Mouse (Mus musculus) intestine, embryonic 16.5 days (tissue): ENCODE measurements at regions not wholly inside any gene's neighbourhood (a gene's known extent, or its start where the extent isn't known, plus 50 kb on each side); places are given as distances from the start of the nearest gene placed in this dataset.

ENCODE experiments used
- ATAC-seq: fragments of 200-750 bp; cut with Nextera tagmentation; 2 replicates; pipeline ENCODE4 v1.8.0; 2017; ENCODE audit warnings: moderate TSS enrichment, moderate library complexity
- H3K27ac ChIP-seq: fragments of 300-500 bp; sonication (generic); 2 replicates; pipeline ENCODE4 v1.5.1; 2014; ENCODE audit warnings: mild to moderate bottlenecking, low read length
- H3K27me3 ChIP-seq: fragments of 300-500 bp; sonication (generic); replicated peaks from 2 replicates; pipeline ENCODE4 v1.6.1; 2014; ENCODE audit warnings: low read length, control low read depth, mixed read lengths; ENCODE audit not compliant: control insufficient read depth, insufficient read depth
- H3K36me3 ChIP-seq: fragments of 300-500 bp; sonication (generic); 2 replicates; pipeline ENCODE4 v1.6.1; 2014; ENCODE audit warnings: low read length, control low read depth; ENCODE audit not compliant: control insufficient read depth, insufficient read depth
- H3K4me1 ChIP-seq: fragments of 300-500 bp; sonication (generic); 2 replicates; pipeline ENCODE4 v1.6.1; 2014; ENCODE audit warnings: low read length, control low read depth, mixed read lengths; ENCODE audit not compliant: control insufficient read depth, insufficient read depth
- H3K4me2 ChIP-seq: fragments of 300-500 bp; sonication (generic); 2 replicates; pipeline ENCODE4 v1.6.1; 2014; ENCODE audit warnings: low read depth, low read length, control low read depth
- H3K4me3 ChIP-seq: fragments of 300-500 bp; sonication (generic); 2 replicates; pipeline ENCODE4 v1.5.1; 2014; ENCODE audit warnings: mild to moderate bottlenecking, low read length
- H3K9ac ChIP-seq: fragments of 300-500 bp; sonication (generic); 2 replicates; pipeline ENCODE4 v1.6.1; 2014; ENCODE audit warnings: low read depth, low read length
- H3K9me3 ChIP-seq: fragments of 300-500 bp; sonication (generic); 2 replicates; pipeline ENCODE4 v1.6.1; 2016; ENCODE audit warnings: low read length, control low read depth; ENCODE audit not compliant: control insufficient read depth
- WGBS: fragments of 180-500 bp; shearing (Covaris S2); extraction: QIAGEN DNeasy Blood & Tissue Kit; methylation state at CpG from one replicate; pipeline ENCODE4 v1.1.7; 2014; 5-methylcytosine and 5-hydroxymethylcytosine counted together

DNA sequence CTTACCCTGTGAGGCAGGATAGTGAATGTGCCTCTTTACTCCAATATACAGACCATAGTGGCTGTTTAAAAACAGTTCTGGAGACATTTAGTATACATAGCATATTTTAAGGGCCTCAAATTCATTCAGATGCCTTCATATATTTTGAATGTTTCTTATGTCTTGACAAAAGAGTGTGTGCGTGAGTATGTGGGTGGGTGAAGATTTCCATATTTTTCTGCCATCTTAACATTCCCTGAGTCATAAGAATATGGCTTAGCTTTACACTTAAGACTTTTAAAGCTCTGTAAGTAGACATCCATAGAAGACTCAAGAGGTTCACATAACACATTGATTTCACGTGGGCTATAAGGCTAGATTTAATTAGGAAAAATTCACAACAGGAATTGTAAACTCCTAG is 81.3 kb upstream of the Mycbp2 start:
- no peak overlapping the region for H3K9ac ChIP-seq
- WGBS = 87% methylated on average over 2 of the region's 2 CpGs
- no peak overlapping the region for H3K4me3 ChIP-seq
- H3K4me1 ChIP-seq = no peaks in the 10 kb centered on the region
- no peaks in the 10 kb centered on the region for H3K27me3 ChIP-seq
- no peaks in the 10 kb centered on the region for H3K36me3 ChIP-seq
- no peak overlapping the region for H3K27ac ChIP-seq
- no peaks in the 10 kb centered on the region for H3K9me3 ChIP-seq
- H3K4me2 ChIP-seq = no peak overlapping the region
- ATAC-seq = no peak

DNA sequence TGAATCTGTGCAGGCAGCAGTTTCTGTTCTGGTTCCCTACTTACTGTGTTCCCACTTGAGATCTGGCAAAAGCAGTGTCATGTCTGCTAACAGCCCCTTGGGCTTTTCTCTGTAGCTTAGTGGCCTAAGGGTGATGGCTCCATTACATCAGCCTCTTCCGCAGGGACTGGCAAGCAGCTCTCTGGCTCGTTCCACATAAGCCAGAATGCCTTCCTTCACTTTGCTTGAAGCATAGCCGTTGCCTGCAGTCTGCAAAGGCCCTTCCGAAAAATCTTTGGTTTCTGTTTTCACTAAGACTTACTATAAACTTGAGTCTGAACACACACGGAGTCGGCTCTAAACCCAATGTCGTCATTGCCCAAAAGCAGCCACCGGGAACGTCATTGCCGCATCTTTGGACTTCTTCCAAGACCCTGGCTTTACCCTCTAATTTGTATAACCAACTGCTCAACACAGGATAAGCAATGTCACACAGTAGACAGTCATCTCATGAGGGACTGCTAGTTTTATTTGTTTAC is 74.8 kb upstream of the Mycbp2 start:
- 53% methylated on average over 10 of the region's 10 CpGs for WGBS
- peak overlapping the region; percentile 40; the same call in 1 of the 2 replicates for H3K9ac ChIP-seq
- H3K4me2 ChIP-seq = peak overlapping the region; percentile 37
- H3K36me3 ChIP-seq = no peaks in the 10 kb centered on the region
- H3K27ac ChIP-seq = peak overlapping the region; percentile 82
- H3K4me1 ChIP-seq = no peaks in the 10 kb centered on the region
- H3K9me3 ChIP-seq = no peaks in the 10 kb centered on the region
- peak overlapping the region; percentile 11; the same call in 1 of the 2 replicates for H3K4me3 ChIP-seq
- peak; percentile 83 for ATAC-seq
- no peaks in the 10 kb centered on the region for H3K27me3 ChIP-seq

DNA sequence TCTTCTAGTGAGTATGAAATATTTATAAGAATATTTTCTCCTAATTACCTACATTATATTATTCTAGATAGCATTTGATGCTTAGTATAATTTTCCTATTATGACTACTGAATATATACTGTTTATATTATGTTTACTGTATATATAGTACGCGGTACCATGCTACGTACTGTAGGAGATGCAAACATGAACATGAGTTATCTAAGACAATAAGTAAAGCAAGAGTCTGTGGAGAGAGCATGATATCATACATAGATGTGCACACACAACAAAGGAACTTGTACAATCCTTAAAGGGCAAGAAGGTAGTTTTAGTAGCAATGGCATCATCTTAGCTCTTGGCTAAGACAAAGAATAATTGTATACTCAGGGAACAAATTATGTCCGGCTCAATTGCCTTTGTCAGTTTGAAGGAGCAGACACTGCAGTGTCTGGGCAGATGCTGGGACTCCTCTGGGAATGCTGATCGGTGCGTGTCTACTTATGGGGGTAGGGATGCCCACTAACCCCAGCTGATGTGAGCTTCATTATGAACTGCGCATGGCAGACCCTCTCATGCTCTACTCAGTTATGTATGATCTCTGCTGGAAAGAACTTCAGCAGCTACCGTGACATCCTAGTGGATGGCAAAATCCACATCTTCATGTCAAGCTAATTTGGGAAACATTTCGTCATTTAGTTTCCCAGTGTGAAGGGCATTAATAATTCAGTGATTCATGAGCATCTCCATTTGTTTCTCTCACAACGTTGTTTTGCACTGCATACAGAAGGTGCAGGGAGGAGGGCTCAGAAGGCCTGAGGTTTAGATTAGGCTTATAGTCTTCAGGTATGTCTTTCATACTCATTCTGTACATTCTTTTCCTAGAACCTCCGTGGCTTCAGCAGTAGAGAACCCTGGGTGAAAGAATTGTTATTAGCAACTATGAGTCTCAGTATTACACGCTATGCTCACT is 70.8 kb upstream of the Mycbp2 start:
- WGBS = 77% methylated on average over 12 of the region's 12 CpGs
- ATAC-seq = no peak

DNA sequence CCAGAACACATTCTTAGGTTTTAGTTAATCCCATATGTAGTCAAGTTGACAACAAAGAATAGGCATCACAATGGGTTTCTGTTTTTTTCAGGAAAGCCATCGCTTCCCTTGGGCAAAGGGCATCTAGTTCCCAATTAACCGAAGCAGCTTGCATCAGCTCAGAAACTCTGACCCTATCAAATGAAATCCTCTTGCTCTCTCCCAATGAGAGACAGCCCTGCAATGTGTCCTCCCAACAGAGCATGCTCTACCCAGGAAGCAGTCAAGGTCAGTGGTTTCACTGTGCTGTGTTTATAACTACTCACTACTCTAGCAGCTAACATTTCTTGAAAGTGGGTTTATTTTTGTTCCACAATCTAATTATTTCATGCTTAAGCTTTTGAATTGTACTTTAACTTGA is 58.0 kb upstream of the Mycbp2 start:
- 86% methylated on average over 2 of the region's 2 CpGs for WGBS
- no peak for ATAC-seq
- Histone ChIP-seq H3K27ac (no peak overlapping the region), H3K4me2 (no peak overlapping the region), H3K27me3 (no peaks in the 10 kb centered on the region), H3K4me3 (no peak overlapping the region), H3K9me3 (no peaks in the 10 kb centered on the region), H3K9ac (no peak overlapping the region), H3K36me3 (no peaks in the 10 kb centered on the region), H3K4me1 (no peaks in the 10 kb centered on the region)

More for the DNA sequence above, 70.8 kb upstream of the Mycbp2 start:
- H3K27ac ChIP-seq = no peak overlapping the region
- H3K4me2 ChIP-seq = no peak overlapping the region
- H3K4me1 ChIP-seq = no peaks in the 10 kb centered on the region
- no peaks in the 10 kb centered on the region for H3K36me3 ChIP-seq
- no peaks in the 10 kb centered on the region for H3K27me3 ChIP-seq
- H3K9me3 ChIP-seq = no peaks in the 10 kb centered on the region
- no peak overlapping the region for H3K9ac ChIP-seq
- H3K4me3 ChIP-seq = no peak overlapping the region

DNA sequence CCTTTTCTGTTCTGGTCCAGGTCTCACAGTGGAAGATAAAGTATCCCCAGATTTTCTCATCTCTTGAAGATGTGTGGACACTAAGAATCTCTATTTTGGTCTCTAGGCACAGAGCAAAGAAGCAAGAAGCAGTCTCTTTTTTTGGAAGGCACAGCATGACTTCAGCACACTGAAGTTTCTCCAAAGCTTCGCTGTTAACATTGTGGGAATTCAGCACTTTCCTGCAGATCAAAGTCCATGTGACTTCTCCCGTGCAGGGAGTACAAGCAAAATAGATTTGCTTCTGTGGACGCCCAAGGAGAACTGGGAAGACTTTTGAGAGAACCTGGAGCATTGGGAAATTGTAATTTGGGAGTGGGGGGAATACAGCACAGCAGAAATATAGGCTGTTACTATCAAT is 56.4 kb upstream of the Mycbp2 start:
- Histone ChIP-seq H3K4me2 (no peak overlapping the region), H3K27ac (no peak overlapping the region), H3K9me3 (no peaks in the 10 kb centered on the region), H3K4me3 (no peak overlapping the region), H3K9ac (no peak overlapping the region), H3K27me3 (no peaks in the 10 kb centered on the region), H3K36me3 (no peaks in the 10 kb centered on the region), H3K4me1 (no peaks in the 10 kb centered on the region)
- no peak for ATAC-seq
- 56% methylated on average over 3 of the region's 3 CpGs for WGBS

DNA sequence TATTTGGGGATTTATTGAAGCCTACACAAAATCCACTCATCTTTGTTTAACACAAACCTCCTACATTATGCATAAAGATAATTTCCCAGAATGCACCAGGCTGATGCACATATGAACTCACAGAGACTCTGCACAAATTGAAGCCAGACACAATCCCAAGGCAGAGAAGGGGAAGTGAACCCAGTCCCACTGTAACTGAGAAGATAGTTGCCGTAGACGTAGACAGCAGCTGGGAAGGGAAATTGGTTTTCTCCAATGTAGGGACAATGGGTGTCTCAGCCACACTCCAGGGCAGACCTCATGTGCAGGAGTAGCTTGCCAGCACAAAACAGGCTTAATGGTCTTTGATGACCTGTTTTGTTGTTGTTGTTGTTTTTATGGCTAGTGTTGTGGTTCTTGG is 55.4 kb upstream of the Mycbp2 start:
- H3K27ac ChIP-seq = no peak overlapping the region
- H3K4me1 ChIP-seq = no peaks in the 10 kb centered on the region
- no peak overlapping the region for H3K4me2 ChIP-seq
- no peak overlapping the region for H3K9ac ChIP-seq
- H3K4me3 ChIP-seq = no peak overlapping the region
- no peak for ATAC-seq
- no peaks in the 10 kb centered on the region for H3K36me3 ChIP-seq
- 83% methylated on average over 2 of the region's 2 CpGs for WGBS
- H3K27me3 ChIP-seq = no peaks in the 10 kb centered on the region
- no peaks in the 10 kb centered on the region for H3K9me3 ChIP-seq

DNA sequence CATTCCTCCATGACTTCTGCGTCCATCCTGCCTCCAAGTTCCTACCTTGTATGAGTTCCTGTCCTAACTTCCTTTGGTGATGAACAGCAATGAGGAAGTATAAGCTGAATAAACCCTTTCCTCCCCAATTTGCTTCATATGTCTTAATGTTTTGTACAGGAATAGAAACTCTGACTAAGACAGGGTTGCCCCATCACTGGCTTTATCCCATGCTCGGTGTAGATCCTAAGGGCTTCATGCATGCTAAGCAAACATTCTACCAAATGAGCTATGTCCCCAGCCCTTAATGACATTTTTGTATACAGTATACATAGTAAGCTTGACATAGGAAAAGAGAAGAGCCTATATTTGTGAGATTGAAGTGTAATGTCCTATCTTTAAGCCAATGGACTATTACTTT is 54.7 kb upstream of the Mycbp2 start:
- Histone ChIP-seq H3K9me3 (no peaks in the 10 kb centered on the region), H3K36me3 (no peaks in the 10 kb centered on the region), H3K27ac (no peak overlapping the region), H3K4me2 (no peak overlapping the region), H3K4me3 (no peak overlapping the region), H3K4me1 (no peaks in the 10 kb centered on the region), H3K27me3 (no peaks in the 10 kb centered on the region), H3K9ac (no peak overlapping the region)
- ATAC-seq = no peak
- 77% methylated on average over 2 of the region's 2 CpGs for WGBS

DNA sequence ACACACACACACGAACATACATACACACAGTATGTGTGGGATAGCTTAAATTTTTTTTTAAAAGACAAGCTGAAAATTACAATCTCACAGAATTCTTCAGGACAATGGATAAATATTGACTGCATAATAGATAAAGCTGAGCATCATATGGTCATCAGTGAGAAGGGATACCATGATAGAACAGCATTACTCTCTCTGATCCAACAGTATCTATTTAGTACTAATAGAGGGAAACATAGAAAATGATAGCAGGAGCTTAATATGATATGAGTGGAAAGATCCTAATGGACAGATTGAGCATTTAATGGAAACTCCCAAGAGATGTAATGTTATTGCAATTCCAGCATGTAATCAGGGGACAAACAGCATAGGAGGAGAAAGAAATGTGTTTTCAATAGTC is 51.8 kb upstream of the Mycbp2 start:
- 71% methylated on average over 1 of the region's 1 CpGs for WGBS
- ATAC-seq = no peak

More for the DNA sequence above, 51.8 kb upstream of the Mycbp2 start:
- H3K9me3 ChIP-seq = no peaks in the 10 kb centered on the region
- no peak overlapping the region for H3K9ac ChIP-seq
- H3K27ac ChIP-seq = no peak overlapping the region
- H3K27me3 ChIP-seq = no peaks in the 10 kb centered on the region
- H3K4me3 ChIP-seq = no peak overlapping the region
- no peak overlapping the region for H3K4me2 ChIP-seq
- H3K36me3 ChIP-seq = no peaks in the 10 kb centered on the region
- H3K4me1 ChIP-seq = no peaks in the 10 kb centered on the region
